Mouse (Mus musculus) spleen, adult 10 weeks (tissue): ENCODE data around the gene Etl4. TPM values are rescaled to one million over a fixed set of nuclear protein-coding genes. Genes with fewer than 3 reads are reported as not detected.

Experiments
- polyA plus RNA-seq: library from polyadenylated mRNA; stranded (reverse); fragments of 350-450 nt; fragmentation: Illumina TruSeq; extraction: RNeasy Lipid Tissue Mini Kit (QIAGEN cat#74804); gene quantifications from one replicate; pipeline ENCODE4 v1.2.3, GENCODE M21; 2015; ENCODE audit warnings: low replicate concordance; ENCODE audit not compliant: insufficient read depth

Gene Etl4
- polyA plus RNA-seq = 11.7 TPM

GRCm38 (mm10) chr2:19909171-19909899 lies at the start of gene Etl4:
Etl4 (plus strand) TSS chr2:19909780.

